Mouse (Mus musculus): ENCODE results near the gene Id3.

DNA sequence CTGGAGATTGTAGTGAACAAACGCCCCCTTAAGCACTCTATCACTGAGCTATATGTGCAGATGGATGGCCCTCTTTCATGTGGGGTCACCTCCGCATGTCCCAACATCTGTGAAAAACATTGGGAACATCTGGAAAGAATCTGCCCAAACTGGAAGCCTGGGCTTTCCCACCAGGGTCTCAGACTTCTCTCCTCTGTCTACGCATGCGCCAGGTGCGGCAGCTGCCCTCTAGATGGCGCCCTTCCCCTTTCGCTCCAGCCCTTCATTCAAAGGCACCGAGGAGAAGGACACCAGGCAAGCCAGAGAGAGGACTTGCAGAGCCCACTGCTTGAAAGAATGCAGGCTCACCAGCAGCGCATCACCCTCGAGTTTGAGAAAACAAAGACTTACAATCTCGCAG, 20.2 kb downstream of the Id3 start:
- TF ChIP-seq TAL1 (IDR thresholded peaks at IDR 0.05; ENCODE audit: low read length) (no peak), GATA1 (IDR thresholded peaks at IDR 0.05; ENCODE audit: low read length) (no peak)
